Mouse (Mus musculus): ENCODE data around the gene Fryl.

DNA sequence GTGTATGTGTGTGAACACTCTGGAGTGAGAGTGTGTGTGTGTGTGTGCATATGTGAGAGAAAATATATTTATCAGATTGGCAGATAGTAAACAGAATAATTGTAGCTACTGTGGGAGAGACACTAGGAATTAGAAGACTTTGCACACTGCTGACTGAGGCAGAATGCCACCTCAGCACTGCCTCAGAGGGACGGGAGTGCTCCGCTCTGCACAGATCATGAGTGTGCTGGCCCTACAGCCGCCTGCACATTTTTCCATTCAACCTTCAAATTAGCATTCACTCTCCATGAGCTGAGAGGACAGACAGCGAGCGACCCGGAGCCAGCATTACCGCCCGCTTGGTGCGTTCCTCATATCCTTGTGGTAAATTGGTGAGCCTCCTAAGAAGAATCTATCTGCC is 96.0 kb downstream of the Fryl start:
- TF ChIP-seq FLI1 (IDR thresholded peaks at IDR 0.05; ENCODE audit: low read length), result no peak
- no peak for TF ChIP-seq GATA1 (IDR thresholded peaks at IDR 0.05; ENCODE audit: borderline replicate concordance, low read length)
